Mouse (Mus musculus) spleen, adult 2 months (tissue): Measurements from ENCODE around the gene Gm5089.

Source experiments
- CTCF ChIP-seq: fragments of 200-500 bp; IDR thresholded peaks from 2 replicates; pipeline ENCODE4 v1.5.1; 2011; ENCODE audit warnings: mild to moderate bottlenecking, inconsistent platforms; ENCODE audit not compliant: insufficient read depth, insufficient read length, insufficient replicate concordance; ENCODE audit errors: extremely low read depth
- POLR2A ChIP-seq: fragments of 200-500 bp; IDR thresholded peaks from 2 replicates; pipeline ENCODE4 v1.6.1; 2011; ENCODE audit warnings: low read depth, low read length, inconsistent platforms

GRCm38 (mm10) chr14:122432558-122432957 lies 18.4 kb downstream of the Gm5089 start:
- no peak for TF ChIP-seq CTCF
- no peak for TF ChIP-seq POLR2A
